Mouse (Mus musculus) brain, embryonic 18.5 days (tissue): ENCODE measurements around the gene Slc7a8.

Experiments used
- DNase-seq: peaks from one replicate; pipeline ENCODE4 v3.0.0-alpha.2; 2012; ENCODE audit warnings: low read depth, low spot score

Gene Slc7a8

DNA sequence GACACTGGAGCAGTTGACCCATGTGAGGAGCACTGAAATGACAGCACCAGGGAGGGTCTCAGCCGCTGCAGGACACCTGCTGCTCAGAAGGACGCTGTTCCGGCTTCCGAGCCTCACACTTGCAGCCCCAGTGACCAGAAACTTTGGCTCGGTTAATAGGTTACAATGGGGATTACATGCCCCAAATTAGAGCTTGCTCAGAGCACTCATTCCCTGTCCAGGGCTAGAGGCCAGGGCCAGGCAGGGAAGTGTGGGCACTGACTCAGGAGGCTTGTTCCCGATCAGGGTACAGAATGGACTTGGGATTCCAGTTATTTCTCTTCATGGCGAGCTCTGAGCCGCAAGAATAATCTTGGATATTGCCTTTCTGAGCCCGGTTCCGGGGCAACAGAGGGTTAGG lies 44.1 kb downstream of the Slc7a8 start:
- DNase-seq: no peak

- no peak for DNase-seq
Observed at GRCm38 (mm10) chr14:54736555-54737552, 44.9 kb downstream of the Slc7a8 start.

- DNase-seq: no peak
Observed at GRCm38 (mm10) chr14:54735221-54735620, 46.5 kb downstream of the Slc7a8 start.

DNA sequence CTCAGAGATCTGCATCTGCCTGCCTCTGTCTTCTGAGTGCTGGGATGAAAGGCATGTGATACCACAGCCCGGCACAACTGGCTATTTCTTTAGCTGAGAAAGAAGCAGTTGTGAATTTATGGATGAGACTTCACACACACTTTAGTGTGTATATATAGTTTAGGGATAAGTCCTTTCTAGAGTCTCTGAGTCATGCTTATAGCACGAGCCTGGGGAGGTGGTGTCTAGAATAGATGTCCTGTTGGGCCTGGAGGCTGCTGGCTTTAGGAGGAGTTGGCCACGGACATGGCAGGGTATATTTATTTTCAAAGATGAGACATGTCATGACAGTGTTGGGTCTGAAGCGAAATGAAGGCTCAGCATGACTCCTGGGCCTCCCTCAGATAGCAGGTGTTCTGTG lies 47.7 kb downstream of the Slc7a8 start:
- no peak for DNase-seq

DNA sequence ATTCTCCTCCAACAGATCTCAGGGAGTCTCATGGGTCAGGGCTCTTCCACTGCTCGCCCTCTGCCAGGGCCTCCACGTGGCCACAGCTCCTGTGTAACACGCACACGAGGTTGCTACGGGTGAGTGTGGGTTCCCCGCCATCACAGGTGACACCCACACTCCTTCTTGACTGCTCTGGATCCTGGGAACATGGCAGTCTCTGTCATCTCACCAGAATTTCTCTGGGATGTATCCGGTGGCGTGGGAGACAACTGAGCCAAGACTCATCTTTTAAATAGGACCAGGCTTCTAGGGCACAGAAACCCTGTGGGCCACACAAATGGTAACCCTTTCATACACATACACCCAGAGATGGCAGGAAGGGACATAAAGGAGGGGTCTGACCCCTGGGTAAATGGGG lies 49.5 kb downstream of the Slc7a8 start:
- no peak for DNase-seq

DNA sequence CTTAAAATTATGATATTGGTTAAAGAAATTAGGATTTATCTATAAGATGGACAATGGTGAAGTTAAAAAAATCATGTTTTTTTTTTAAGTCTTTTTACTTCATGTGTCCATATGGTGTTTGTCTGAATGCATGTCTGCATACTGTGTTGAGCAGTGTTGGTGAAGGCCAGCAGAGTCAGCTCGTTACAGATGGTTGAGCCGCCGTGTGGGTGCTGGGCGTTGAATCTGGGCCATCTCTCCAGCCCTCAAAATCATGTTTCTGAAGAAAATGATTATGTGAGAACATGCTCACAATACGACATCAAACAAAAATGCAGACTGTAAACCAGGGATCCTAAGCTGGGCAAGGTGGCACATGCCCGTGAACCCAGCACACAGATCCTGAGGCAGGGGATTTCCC lies 51.4 kb downstream of the Slc7a8 start:
- no peak for DNase-seq

DNA sequence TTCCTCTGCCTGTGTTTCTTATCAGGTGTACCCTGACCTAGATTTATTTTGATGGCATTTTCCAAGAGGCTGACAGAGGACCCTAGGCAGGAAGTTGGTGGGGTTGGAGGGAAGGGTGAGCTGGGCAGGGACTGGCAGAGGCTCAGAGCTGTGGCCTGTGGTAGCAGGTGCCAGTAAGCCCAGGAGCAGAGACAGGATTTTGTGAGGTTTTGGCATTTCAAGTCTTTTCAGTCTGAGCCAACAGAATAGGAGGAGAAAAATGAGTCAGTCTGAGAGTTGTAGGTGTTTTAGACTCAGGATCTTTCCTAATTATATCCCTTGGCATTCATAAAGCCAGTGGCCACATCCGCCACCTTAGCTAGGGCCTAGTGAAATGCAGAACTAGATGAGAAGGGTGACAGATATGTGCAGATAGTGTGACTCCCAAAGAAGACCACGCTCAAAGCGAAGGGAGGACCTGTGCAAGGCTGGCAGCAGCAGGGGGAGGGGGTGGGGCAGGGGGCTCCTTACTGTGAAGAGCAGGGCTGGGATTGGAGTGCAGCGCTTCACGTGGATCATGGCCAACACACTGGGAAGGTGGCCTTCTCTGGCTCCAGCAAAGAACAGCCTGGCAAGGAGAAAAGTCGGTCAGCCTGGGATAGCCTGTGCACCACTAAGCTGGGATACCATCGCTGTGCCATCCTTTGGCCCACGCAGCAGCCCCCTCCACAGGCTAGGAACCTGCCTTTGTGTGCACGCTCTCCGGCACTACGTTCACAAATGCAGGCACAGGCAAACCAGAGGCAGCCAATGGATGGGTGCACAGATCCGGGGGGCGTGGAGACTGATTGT lies 52.7 kb downstream of the Slc7a8 start:
- no peak for DNase-seq

- DNase-seq: no peak
Observed at GRCm38 (mm10) chr14:54727565-54727964, 54.2 kb downstream of the Slc7a8 start.

GRCm38 (mm10) chr14:54724049-54724448 lies 57.7 kb downstream of the Slc7a8 start:
- DNase-seq: no peak

GRCm38 (mm10) chr14:54721711-54722110 lies 60.0 kb downstream of the Slc7a8 start:
- no peak for DNase-seq

GRCm38 (mm10) chr14:54720654-54721350 lies 60.9 kb downstream of the Slc7a8 start:
- DNase-seq: no peak

DNA sequence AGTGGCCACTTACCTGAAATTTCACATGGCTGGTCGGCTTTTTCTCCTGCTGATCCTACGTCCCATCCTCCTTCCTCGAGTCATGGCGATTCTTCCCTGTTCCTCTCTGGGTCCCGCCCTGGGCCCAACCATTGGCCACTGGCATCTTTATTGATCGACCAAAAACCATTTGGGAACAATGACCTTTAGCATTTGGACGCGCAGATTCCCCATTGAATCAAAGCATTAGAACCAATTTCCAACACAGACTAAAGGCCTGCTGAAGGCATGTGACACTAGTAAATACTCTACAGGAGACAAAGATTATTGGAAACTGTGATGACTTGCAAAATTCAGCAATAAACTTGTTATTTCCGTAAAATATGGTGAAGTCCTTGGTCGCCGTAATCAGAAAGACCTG lies 61.7 kb downstream of the Slc7a8 start:
- no peak for DNase-seq

GRCm38 (mm10) chr14:54715402-54715801 lies 66.3 kb downstream of the Slc7a8 start:
- no peak for DNase-seq

GRCm38 (mm10) chr14:54714617-54715081 lies 67.1 kb downstream of the Slc7a8 start:
- no peak for DNase-seq

GRCm38 (mm10) chr14:54714121-54714520 lies 67.6 kb downstream of the Slc7a8 start:
- peak; percentile 52 for DNase-seq

- DNase-seq: no peak
Observed at GRCm38 (mm10) chr14:54712861-54713260, 68.9 kb downstream of the Slc7a8 start.

- no peak for DNase-seq
Observed at GRCm38 (mm10) chr14:54712074-54712473, 69.7 kb downstream of the Slc7a8 start, which contains the start of gene Cebpe. Gene Cebpe, minus strand, starts transcription at chr14:54712174.

- no peak for DNase-seq
Observed at GRCm38 (mm10) chr14:54709054-54709453, 72.7 kb downstream of the Slc7a8 start.

DNA sequence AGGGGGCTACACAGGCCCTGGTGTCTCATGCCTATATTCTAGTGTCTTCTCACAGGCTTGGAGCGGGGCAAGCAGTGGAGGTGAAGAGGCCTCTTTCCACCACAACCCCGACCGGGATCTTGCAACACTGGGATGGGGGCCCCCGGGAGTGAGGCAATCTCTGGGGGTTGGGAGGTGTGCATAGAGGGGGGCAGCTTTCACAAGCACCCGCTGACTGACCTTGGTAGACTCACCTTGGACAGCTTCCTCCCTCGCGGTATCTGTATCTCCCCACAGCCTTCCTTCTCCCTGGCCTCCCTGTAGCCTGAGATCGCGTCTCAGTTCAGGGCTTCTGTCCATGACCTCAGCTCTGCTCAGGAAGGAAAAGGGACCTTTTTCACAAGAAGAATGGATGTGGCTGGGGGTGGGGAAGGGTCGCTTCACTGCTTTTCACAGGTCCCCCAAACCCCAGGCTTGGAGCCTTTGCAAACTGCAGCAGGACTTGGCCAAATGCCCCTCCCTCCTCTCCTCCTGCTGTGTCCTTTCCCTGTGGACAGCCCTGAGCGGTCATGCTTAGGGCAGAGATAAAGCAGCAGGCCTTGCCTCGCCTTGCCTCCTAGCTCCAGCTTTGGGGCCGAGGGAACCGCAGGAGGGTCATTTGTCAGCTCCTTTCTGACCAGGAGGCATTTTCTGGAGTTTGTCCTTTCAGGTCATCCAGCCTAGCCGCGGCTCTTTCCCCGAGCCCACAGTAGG lies 75.0 kb downstream of the Slc7a8 start:
- no peak for DNase-seq

DNA sequence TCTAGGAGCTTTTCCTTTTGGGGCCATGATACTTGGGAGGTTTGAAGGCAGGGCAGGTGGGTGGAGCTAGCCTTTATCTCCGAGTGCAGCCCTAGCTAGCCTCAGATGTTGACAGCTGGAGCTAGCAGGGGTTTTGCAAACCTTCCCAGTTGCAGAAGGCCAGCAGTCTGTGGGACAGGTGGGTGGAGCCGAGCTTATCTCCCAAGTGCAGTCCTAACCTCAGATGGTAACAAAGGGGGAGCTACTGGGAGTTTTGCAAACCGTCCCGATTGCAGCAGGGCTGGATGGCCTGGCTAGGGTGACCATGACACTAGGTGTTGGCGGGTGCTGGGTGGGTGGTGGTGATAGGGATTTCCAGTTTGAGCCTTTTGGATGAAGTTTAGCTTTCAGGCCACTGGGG lies 75.9 kb downstream of the Slc7a8 start:
- DNase-seq: no peak

- DNase-seq: no peak
Observed at GRCm38 (mm10) chr14:54703207-54703606, 78.5 kb downstream of the Slc7a8 start.
